Mouse (Mus musculus): ENCODE measurements at regions not wholly inside any gene's neighbourhood (a gene's known extent, or its start where the extent isn't known, plus 50 kb on each side); places are given as distances from the start of the nearest gene placed in this dataset.

- Histone ChIP-seq H3K4me3 (no peak overlapping the region), H3K9me3 (replicated peaks) (no peaks in the 10 kb centered on the region), H3K4me1 (0 out of 2 replicates have a peak, but pooled peaks cover 6% of the 10 kb centered on the region), H3K27ac (no peak overlapping the region), H3K9ac (no peak overlapping the region), H3K27me3 (no peaks in the 10 kb centered on the region), H3K4me2 (replicated peaks) (no peak overlapping the region), H3K36me3 (no peaks in the 10 kb centered on the region)
- ATAC-seq (ENCODE audit: low FRiP score): no peak
- 56% methylated on average over 7 of the region's 7 CpGs for WGBS
These were observed 101.3 kb downstream of the Etaa1 start for GRCm38 (mm10) chr11:17852405-17852804.

GRCm38 (mm10) chr11:17853246-17853804 lies 100.3 kb downstream of the Etaa1 start:
- no peak for ATAC-seq (ENCODE audit: low FRiP score)
- H3K4me1 ChIP-seq: 0 out of 2 replicates have a peak, but pooled peaks cover 6% of the 10 kb centered on the region
- H3K4me2 ChIP-seq (replicated peaks): no peak overlapping the region
- H3K9ac ChIP-seq: no peak overlapping the region
- no peak overlapping the region for H3K4me3 ChIP-seq
- H3K9me3 ChIP-seq (replicated peaks): no peaks in the 10 kb centered on the region
- 44% methylated on average over 8 of the region's 8 CpGs for WGBS
- H3K27me3 ChIP-seq: no peaks in the 10 kb centered on the region
- H3K36me3 ChIP-seq: no peaks in the 10 kb centered on the region
- no peak overlapping the region for H3K27ac ChIP-seq

- Histone ChIP-seq H3K27ac (no peak overlapping the region), H3K36me3 (no peaks in the 10 kb centered on the region), H3K4me1 (0 out of 2 replicates have a peak, but pooled peaks cover 6% of the 10 kb centered on the region), H3K9me3 (replicated peaks) (no peaks in the 10 kb centered on the region), H3K4me3 (no peak overlapping the region), H3K4me2 (replicated peaks) (no peak overlapping the region), H3K27me3 (no peaks in the 10 kb centered on the region), H3K9ac (no peak overlapping the region)
- 63% methylated on average over 3 of the region's 3 CpGs for WGBS
- no peak for ATAC-seq (ENCODE audit: low FRiP score)
These were observed 99.8 kb downstream of the Etaa1 start for GRCm38 (mm10) chr11:17853832-17854231.

GRCm38 (mm10) chr11:17859364-17860131 lies 94.1 kb downstream of the Etaa1 start:
- Histone ChIP-seq H3K9me3 (replicated peaks) (no peaks in the 10 kb centered on the region), H3K27me3 (no peaks in the 10 kb centered on the region), H3K36me3 (no peaks in the 10 kb centered on the region), H3K27ac (no peak overlapping the region; the same call in 1 of the 2 replicates), H3K4me1 (peaks cover 2% of the 10 kb centered on the region; the same call in 1 of the 2 replicates), H3K4me3 (no peak overlapping the region), H3K9ac (no peak overlapping the region), H3K4me2 (replicated peaks) (no peak overlapping the region)
- 61% methylated on average over 9 of the region's 9 CpGs for WGBS
- ATAC-seq (ENCODE audit: low FRiP score): no peak; the same call in 1 of the 2 replicates

- ATAC-seq (ENCODE audit: low FRiP score): peak; percentile 88
These were observed 88.8 kb downstream of the Etaa1 start for GRCm38 (mm10) chr11:17864833-17865397.

GRCm38 (mm10) chr11:17870690-17871089 lies 83.0 kb downstream of the Etaa1 start:
- no peak overlapping the region for H3K9ac ChIP-seq
- no peaks in the 10 kb centered on the region for H3K9me3 ChIP-seq (replicated peaks)
- no peaks in the 10 kb centered on the region for H3K27me3 ChIP-seq
- no peak overlapping the region for H3K4me3 ChIP-seq
- H3K4me2 ChIP-seq (replicated peaks): no peak overlapping the region
- 85% methylated on average over 2 of the region's 2 CpGs for WGBS
- no peak for ATAC-seq (ENCODE audit: low FRiP score)
- no peaks in the 10 kb centered on the region for H3K4me1 ChIP-seq
- H3K36me3 ChIP-seq: no peaks in the 10 kb centered on the region
- H3K27ac ChIP-seq: no peak overlapping the region

More at GRCm38 (mm10) chr11:17864833-17865397, 88.8 kb downstream of the Etaa1 start:
- 24% methylated on average over 4 of the region's 4 CpGs for WGBS
- H3K27me3 ChIP-seq: no peaks in the 10 kb centered on the region
- peaks cover 6% of the 10 kb centered on the region for H3K4me1 ChIP-seq
- no peaks in the 10 kb centered on the region for H3K9me3 ChIP-seq (replicated peaks)
- H3K4me3 ChIP-seq: no peak overlapping the region
- H3K36me3 ChIP-seq: no peaks in the 10 kb centered on the region
- H3K27ac ChIP-seq: no peak overlapping the region
- H3K4me2 ChIP-seq (replicated peaks): no peak overlapping the region
- H3K9ac ChIP-seq: no peak overlapping the region

- no peak overlapping the region for H3K9ac ChIP-seq
- H3K27ac ChIP-seq: no peak overlapping the region
- no peaks in the 10 kb centered on the region for H3K36me3 ChIP-seq
- ATAC-seq (ENCODE audit: low FRiP score): no peak
- H3K9me3 ChIP-seq (replicated peaks): no peaks in the 10 kb centered on the region
- no peak overlapping the region for H3K4me3 ChIP-seq
- 81% methylated on average over 7 of the region's 7 CpGs for WGBS
- H3K4me1 ChIP-seq: no peaks in the 10 kb centered on the region
- H3K4me2 ChIP-seq (replicated peaks): no peak overlapping the region
- no peaks in the 10 kb centered on the region for H3K27me3 ChIP-seq
These were observed 81.8 kb downstream of the Etaa1 start for GRCm38 (mm10) chr11:17871920-17872319.

GRCm38 (mm10) chr11:17883276-17883675 lies 70.4 kb downstream of the Etaa1 start:
- H3K27ac ChIP-seq: no peak overlapping the region
- H3K36me3 ChIP-seq: no peaks in the 10 kb centered on the region
- H3K4me2 ChIP-seq (replicated peaks): no peak overlapping the region
- H3K9me3 ChIP-seq (replicated peaks): no peaks in the 10 kb centered on the region
- no peaks in the 10 kb centered on the region for H3K27me3 ChIP-seq
- no peak overlapping the region for H3K9ac ChIP-seq
- H3K4me1 ChIP-seq: no peaks in the 10 kb centered on the region
- no peak for ATAC-seq (ENCODE audit: low FRiP score)
- 70% methylated on average over 1 of the region's 1 CpGs for WGBS
- H3K4me3 ChIP-seq: no peak overlapping the region
